In the genomic region with DNA sequence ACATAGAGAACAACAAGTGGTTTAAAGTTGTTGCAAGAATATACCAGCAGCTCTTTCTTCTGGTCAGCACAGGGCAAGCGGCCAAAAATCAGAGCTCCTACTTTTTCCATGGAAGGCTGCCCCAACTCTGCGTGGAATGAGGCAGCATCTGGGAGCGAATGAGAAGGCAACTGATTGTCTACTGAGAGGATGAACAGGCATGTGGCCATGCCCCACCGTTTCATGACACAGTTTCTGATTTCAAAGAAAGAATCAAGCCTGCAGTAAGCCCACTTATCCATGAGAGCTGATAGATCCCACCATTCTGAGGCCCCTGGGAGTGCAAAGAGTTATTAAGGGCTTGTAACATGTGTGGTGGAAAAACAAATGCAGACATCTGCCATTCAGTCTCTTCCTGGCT, we compare ENCODE assay signal across 8 mouse cellular contexts.
DNase-seq lines count a peak whose midpoint lies in the region; ATAC-seq lines count a peak whose summit lies in the region.
"Had no signal": no experiment of that assay in that cellular context is flagged by ENCODE, and none has a peak within 500 bp of the region (broad histone marks: within the 10 kb centered on the region; RNA-seq: fewer than 3 reads in every experiment).

No protein-coding gene starts in this region.

- 59% methylated on average over 4 of the region's 4 CpGs for WGBS in midbrain, embryonic 11.5 days
- 69% methylated on average over 4 of the region's 4 CpGs for WGBS in midbrain, embryonic 10.5 days

- intact Hi-C loops in heart, postnatal 14 days (cut with DNase I) = no loop called here

- H3K36me3 ChIP-seq in midbrain, embryonic 11.5 days (ENCODE audit: control insufficient read depth, insufficient read depth, low read length) = no peaks in the 10 kb centered on the region
- H3K36me3 ChIP-seq in midbrain, embryonic 10.5 days = no peaks in the 10 kb centered on the region

- H3K4me1 ChIP-seq in midbrain, embryonic 11.5 days (ENCODE audit: control insufficient read depth, insufficient read depth, low read length) = no peaks in the 10 kb centered on the region
- H3K4me1 ChIP-seq in midbrain, embryonic 10.5 days = peaks cover 6% of the 10 kb centered on the region; the same call in 1 of the 2 replicates

- ATAC-seq in midbrain, embryonic 11.5 days (ENCODE audit: low FRiP score) = peak; percentile 14; the same call in 1 of the 2 replicates
- ATAC-seq in cerebellum, adult (ENCODE audit: insufficient number of reproducible peaks, low FRiP score, low TSS enrichment) = no peak

- H3K9me3 ChIP-seq in midbrain, embryonic 11.5 days (ENCODE audit: control insufficient read depth, low read length) = no peaks in the 10 kb centered on the region
- no peaks in the 10 kb centered on the region for H3K9me3 ChIP-seq in midbrain, embryonic 10.5 days (replicated peaks)

- H3K27ac ChIP-seq in midbrain, embryonic 11.5 days (ENCODE audit: low read depth, low read length) = no peak overlapping the region
- no peak overlapping the region for H3K27ac ChIP-seq in midbrain, embryonic 10.5 days (replicated peaks)

- H3K4me3 ChIP-seq in midbrain, embryonic 11.5 days (ENCODE audit: low read depth, low read length) = no peak overlapping the region
- H3K4me3 ChIP-seq in midbrain, embryonic 10.5 days = no peak overlapping the region

- no peak overlapping the region for H3K4me2 ChIP-seq in midbrain, embryonic 11.5 days

- H3K9ac ChIP-seq in midbrain, embryonic 11.5 days (ENCODE audit: low read length) = no peak overlapping the region

- no peaks in the 10 kb centered on the region for H3K27me3 ChIP-seq in midbrain, embryonic 11.5 days (ENCODE audit: control insufficient read depth, insufficient read depth, low read length)
- no peaks in the 10 kb centered on the region for H3K27me3 ChIP-seq in midbrain, embryonic 10.5 days (ENCODE audit: low read depth, poor library complexity, severe bottlenecking)

- DNase-seq in midbrain, embryonic 11.5 days (ENCODE audit: low spot score, missing footprints) = no peak
- no peak for DNase-seq in midbrain, embryonic 10.5 days (ENCODE audit: low spot score)
- DNase-seq in gastrocnemius, postnatal 25 days = peak; percentile 26
- DNase-seq in heart, postnatal 14 days = peak; percentile 62 to 66
- peak; percentile 55 for DNase-seq in testis, postnatal 10 days (ENCODE audit: low spot score)
- no peak for DNase-seq in left cerebral cortex, adult 11 months (ENCODE audit: low spot score)
- DNase-seq: right cerebral cortex, postnatal 4 days had no signal

Comparison
In these comparisons a context has a peak if more than half of its experiments do, and no peak if none do; other contexts are left out.
1. DNase-seq: peak in gastrocnemius, postnatal 25 days (single experiment), heart, postnatal 14 days (2 of 2) and testis, postnatal 10 days (single experiment); none in midbrain, embryonic 11.5 days (single experiment), midbrain, embryonic 10.5 days (single experiment) and left cerebral cortex, adult 11 months (single experiment).